Mouse (Mus musculus) gastrocnemius, adult 18-20 months (tissue): Measurements from ENCODE around the gene Ksr2. TPM values are rescaled to one million over a fixed set of nuclear protein-coding genes. Genes with fewer than 3 reads are reported as not detected.
"Not testable (repeated sequence)": the region's sequence is repeated elsewhere in the genome, so short reads cannot be mapped to it uniquely, and the experiment has no call there.

ENCODE experiments used
- DNase-seq: peaks from one replicate; pipeline ENCODE4 v3.0.0; 2021; ENCODE audit warnings: low spot score
- long read RNA-seq, 2 experiments: library from polyadenylated mRNA; stranded (forward); transcript quantifications; one replicate each; pipeline ENCODE4 v2.0.0; 2021
- total RNA-seq, 2 experiments: library from RNA; stranded (reverse); gene quantifications; 2 replicates each; pipeline ENCODE4 v1.2.3; 2021

Gene Ksr2
- under 1 TPM; 0.09 to 0.11 TPM for total RNA-seq
- long read RNA-seq, experiment 1 = 0 reads
- long read RNA-seq, experiment 2 = 0 reads

GRCm38 (mm10) chr5:117413507-117414501 lies at the start of gene Ksr2:
TSS of gene Ksr2 (plus strand) at chr5:117414000.
- no peak for DNase-seq

GRCm38 (mm10) chr5:117364821-117365220 lies 49.0 kb upstream of the Ksr2 start:
- DNase-seq = no peak

DNA sequence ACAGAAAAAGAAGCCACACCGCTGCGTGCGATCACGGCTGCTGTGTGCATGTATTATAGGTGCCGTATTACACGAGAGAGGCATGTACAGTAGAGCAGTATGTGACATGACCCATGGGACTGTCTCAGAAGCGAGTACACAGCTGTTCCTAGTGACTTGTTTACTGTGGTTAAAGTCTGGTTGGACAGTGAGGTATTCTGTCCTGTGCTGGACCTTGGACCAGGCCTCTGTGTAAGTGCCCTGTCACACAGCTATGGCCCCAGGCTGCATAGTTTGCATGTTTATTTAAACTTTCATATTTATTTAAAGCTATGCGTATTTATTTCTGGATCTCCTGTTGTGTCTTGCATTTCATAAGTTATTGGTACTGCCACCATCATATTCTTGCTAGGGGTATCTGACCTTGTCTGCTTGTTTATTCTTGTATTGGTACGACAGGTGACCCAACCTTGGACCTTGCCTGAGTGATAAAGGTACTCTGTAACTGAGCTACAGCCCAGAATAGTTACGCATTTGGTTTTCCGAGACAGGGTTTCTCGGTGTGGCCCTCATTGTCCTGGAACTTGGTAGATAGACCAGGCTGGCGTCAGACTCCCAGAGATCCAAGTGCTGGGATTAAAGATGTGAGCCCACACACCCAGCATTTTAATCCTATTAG lies 47.8 kb upstream of the Ksr2 start:
- DNase-seq = no peak

DNA sequence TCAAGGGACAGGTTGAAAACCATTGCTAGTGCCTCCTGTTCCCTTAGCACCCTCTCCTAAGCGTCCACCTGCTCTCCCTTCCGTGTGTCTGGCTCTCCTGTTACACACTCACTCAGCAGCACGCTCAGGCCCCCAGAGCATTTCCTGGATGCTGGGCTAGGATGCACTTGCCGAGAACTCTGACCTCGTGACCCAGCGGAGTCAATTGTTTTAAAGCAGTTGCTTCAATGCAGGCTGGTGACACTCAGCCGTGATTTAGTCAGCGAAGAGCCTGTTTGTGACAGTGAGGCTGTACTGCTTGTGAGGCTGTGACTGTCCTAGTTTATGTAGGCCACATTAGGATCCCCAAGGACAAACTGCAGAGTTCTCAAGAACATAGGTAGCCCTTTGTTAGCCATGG lies 46.6 kb upstream of the Ksr2 start:
- DNase-seq = no peak

DNA sequence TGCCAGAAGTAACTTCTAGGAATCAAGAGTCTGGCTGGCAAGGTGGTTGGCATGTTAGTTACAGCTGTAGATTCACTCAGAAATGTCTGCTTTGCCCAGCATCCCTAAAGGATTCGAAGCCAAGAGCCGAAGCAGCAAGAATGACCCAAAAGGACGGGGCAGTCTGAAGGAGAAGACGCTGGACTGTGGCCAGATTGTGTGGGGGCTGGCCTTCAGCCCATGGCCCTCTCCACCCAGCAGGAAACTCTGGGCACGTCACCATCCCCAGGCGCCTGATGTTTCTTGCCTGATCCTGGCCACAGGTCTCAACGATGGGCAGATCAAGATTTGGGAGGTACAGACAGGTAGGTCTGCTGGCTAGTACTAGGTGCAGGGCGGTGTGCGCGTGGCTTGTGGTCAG lies 43.2 kb upstream of the Ksr2 start:
- no peak for DNase-seq

DNA sequence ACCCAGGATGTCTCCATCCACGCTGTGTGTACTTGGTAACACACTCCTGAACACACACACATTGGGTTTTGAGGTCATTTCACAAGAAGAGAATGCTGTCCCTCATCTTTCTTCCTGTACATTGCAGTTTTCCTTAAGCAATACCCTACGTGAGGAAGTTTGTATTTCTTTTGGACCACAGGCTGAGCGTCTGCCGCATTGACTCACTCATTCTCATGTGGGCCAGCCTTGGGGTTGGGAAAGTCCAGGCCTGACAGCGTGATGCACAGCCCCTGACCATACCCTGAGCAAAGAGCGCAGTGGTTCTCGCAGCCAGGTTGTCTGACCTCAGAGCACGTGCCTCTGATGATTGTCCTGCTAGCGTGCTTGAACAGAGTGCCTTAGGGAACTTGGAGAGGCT lies 40.4 kb upstream of the Ksr2 start:
- DNase-seq = no peak

DNA sequence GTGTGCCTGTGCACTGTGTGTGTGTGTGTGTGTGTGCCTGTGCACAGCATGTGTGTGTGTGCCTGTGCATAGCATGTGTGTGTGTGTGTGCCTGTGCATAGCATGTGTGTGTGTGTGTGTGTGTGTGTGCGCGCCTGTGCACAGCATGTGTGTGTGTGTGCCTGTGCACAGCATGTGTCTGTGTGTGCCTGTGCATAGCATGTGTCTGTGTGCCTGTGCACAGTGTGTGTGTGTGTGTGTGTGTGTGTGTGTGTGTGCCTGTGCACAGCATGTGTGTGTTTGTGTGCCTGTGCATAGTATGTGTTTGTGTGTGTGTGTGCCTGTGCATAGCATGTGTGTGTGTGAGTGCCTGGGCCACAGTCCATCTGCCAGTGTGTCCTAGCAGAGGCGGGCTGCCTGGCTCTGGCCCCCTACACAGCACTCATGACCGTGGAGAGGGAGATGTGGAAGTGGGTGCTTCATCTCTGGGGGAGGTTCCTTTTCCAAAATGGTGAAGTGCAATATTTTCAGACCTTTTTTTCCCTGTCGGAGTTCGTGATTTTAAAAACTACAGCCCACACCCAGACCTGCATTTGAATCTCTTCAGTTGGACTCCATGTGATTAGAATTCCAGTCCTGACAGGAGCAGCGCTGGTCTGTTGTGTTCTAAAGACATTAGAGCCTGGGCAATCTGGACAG lies 39.3 kb upstream of the Ksr2 start:
- DNase-seq = no peak

DNA sequence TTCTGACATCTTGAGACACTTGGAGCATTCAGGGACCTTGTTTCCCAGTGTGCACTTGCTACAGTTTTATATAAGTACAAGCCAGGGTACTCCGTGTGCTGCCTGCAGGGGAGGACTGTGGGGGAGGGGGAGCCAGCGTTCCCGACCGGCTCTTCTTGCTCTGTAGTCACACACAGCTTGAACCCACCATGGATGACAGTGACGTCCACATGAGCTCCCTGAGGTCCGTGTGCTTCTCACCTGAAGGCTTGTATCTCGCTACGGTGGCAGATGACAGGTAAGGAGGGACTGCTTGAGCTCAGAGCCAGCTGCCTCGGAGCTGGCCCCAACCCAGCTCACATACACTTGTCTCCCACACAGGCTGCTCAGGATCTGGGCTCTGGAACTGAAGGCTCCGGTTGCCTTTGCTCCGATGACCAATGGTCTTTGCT lies 37.5 kb upstream of the Ksr2 start:
- no peak for DNase-seq

DNA sequence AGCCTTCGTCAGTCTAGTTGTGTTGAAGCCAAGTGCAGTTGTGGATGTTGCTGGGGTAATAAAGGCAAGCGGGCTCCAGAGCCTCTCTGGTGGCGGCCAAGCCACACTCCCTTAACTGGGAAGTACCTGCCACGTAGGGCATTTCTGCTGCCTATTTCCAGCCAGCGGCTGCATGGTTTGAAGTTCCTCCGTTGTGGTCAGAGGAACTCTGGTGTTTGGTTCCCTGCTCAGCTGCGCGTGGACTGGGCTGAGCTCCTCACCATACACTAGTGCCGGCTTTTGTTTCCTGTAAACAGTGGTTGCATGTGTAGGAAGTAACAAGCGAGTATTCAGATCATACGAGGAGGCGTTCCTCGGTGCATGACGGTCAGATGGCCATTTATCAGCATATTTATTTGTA lies 36.1 kb upstream of the Ksr2 start:
- not testable (repeated sequence) for DNase-seq

DNA sequence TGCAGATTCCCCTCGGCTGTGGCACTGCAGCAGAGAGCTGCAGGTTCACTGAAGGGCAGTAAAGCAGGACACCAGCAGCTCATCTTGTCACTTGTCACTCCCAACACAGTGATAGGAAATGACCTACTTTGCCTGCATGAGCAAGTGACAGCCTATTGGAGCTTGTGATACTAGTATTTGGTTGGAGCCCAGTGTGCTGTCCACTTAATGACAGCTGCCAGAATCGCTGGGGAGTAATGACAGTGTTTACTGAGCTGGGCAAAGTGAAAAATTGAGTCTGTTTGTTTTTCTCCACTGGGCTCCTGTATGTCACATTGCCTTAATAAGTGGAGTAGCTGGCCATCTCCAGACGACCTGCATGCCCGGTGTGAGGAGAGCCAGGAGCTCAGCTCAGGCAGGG lies 33.6 kb upstream of the Ksr2 start:
- no peak for DNase-seq

GRCm38 (mm10) chr5:117381785-117382184 lies 32.0 kb upstream of the Ksr2 start:
- DNase-seq = no peak

DNA sequence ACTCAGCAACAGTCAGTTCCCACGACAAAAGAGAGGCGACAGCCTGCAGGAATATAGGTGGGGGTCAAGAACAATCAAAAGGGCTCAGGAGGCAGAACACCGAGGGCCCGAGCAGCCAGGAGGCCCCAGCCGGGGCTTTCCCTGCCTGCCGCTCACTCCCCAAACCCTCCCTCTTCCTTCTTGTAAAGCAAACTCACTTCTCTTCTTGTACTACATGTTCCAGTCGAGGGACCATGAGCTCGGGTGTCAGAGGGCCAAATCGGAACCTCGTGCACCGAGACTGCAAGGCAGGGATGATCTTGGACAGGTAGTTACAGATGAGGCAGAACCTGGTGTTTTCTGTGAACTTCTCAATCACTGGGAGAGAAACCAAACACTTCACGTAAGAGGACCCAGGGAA lies 30.6 kb upstream of the Ksr2 start:
- DNase-seq = no peak

- no peak for DNase-seq
Observed at GRCm38 (mm10) chr5:117388296-117388751, 25.5 kb upstream of the Ksr2 start.

GRCm38 (mm10) chr5:117388877-117389276 lies 24.9 kb upstream of the Ksr2 start, which contains the start of gene Rfc5:
TSS of gene Rfc5 (minus strand) at chr5:117389047.
- DNase-seq = peak; percentile 96

- no peak for DNase-seq
Observed at GRCm38 (mm10) chr5:117390895-117391294, 22.9 kb upstream of the Ksr2 start.

- DNase-seq = no peak
Observed at GRCm38 (mm10) chr5:117395834-117396233, 18.0 kb upstream of the Ksr2 start.

GRCm38 (mm10) chr5:117396596-117397014 lies 17.2 kb upstream of the Ksr2 start:
- DNase-seq = no peak

GRCm38 (mm10) chr5:117397371-117397770 lies 16.4 kb upstream of the Ksr2 start:
- no peak for DNase-seq

GRCm38 (mm10) chr5:117398007-117398550 lies 15.7 kb upstream of the Ksr2 start:
- no peak for DNase-seq

GRCm38 (mm10) chr5:117399281-117399680 lies 14.5 kb upstream of the Ksr2 start:
- DNase-seq = no peak

DNA sequence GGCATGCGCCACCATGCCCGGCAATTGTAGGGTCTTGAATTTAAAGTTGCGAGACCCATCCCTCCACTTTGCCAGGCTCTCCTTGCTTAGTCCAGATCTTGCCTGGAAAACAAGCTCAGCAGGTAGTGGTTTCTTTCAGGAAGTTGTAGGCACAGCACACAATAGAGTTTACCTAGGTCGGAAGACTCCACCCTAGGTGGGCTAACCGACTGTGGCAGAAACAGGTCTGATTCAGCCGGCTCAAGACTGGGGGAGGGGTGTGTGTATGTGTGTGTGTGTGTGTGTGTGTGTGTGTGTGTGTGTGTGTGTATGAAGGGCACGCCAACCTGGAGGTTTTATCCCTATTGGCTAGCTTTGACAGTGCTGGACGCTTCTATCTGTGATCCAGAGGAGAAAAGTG lies 10.2 kb upstream of the Ksr2 start:
- no peak for DNase-seq
